Mouse (Mus musculus) left cerebral cortex, postnatal 4 days (tissue): ENCODE results near the gene Rpl38. TPM values are rescaled to one million over a fixed set of nuclear protein-coding genes. Genes with fewer than 3 reads are reported as not detected.
A peak's percentile ranks its signal among the peaks of the same experiment; 100 is the strongest.

Source experiments
- DNase-seq: peaks from one replicate; pipeline ENCODE4 v3.0.0-alpha.2; 2022
- intact Hi-C: fragments of 180-260 bp; cut with DNase I; formaldehyde crosslinking; loops from one replicate; pipeline ENCODE4 v1.15.1; 2025
- total RNA-seq, 2 experiments: library from RNA; stranded (reverse); gene quantifications; 2 replicates each; pipeline ENCODE4 v1.2.3; 2021

The Rpl38 gene
- total RNA-seq = 1,000 to 10,000 TPM; 1,144 to 1,233 TPM

DNA sequence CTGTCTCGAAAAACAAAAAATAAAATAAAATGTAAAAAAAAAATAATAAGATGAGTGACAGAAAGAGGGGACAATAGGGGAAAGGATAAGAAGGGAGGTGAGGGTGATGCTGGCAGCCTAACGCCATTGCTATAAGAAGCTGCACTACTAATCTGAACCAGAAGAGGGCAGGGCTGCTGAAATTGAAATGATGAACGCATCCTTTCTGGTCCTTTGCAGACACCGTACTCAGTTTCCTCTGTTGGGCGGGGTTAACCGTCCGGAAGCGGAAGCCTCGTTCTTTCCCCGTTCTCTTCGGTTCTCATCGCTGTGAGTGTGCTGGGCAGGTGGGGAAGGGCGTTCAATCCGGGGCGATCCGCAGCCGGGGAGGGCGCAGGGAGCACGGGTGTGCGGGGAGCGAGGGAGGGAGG, at the start of gene Rpl38:
Gene Rpl38 (plus strand): TSS at position 224 of the 410 bp plus-strand sequence.
- intact Hi-C loops = no loop called here
- DNase-seq = peak; percentile 93

DNA sequence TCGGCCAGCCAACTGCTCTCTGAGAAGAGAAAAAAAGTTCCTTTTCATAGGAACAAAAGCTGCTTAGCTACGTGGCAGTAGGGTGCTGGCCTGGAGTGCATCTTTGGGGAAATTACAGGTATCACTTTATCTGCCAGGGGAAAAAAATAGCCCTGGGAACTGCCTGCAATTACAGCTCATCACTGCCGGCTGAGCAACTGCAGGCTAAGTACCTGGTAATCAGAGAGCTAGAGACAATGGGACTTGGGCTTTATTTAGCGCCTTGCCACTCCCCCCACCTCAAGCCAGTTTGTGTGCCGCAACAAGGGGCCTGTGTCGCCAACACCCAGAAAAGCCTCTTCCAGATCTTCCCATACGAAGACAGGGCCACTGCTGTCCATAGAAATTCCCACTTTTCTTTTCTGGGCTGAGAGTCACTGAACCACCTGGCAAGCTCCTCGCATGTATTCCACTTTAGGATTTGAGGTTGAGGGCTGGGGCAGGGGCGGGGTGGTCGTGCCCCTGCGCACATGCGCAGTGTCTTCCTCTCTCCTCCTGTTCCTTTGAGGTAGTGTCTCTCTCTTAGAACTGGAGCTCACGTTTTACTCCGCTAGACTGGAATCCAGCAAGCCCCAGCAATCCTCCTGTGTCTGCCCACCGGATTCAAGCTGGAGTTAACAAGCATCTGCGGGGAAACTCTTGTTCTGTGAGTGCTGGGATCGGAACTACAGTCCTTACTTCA, 49.5 kb upstream of the Rpl38 start:
- DNase-seq = no peak
- intact Hi-C loops = no loop called here

- intact Hi-C loops = no loop called here
- DNase-seq = peak; percentile 28
These were observed 42.1 kb upstream of the Rpl38 start for GRCm38 (mm10) chr11:114626071-114626690.

- DNase-seq = no peak
- intact Hi-C loops = no loop called here
These were observed 41.3 kb upstream of the Rpl38 start for GRCm38 (mm10) chr11:114627036-114627435.

GRCm38 (mm10) chr11:114628032-114628431, 40.3 kb upstream of the Rpl38 start:
- intact Hi-C loops = no loop called here
- DNase-seq = no peak

- DNase-seq = no peak
- intact Hi-C loops = loop anchor here (10.0 kb wide), 2 partner anchors 145 to 815 kb away; no protein-coding TSS in a partner anchor
These were observed 38.3 kb upstream of the Rpl38 start for GRCm38 (mm10) chr11:114630044-114630443.

DNA sequence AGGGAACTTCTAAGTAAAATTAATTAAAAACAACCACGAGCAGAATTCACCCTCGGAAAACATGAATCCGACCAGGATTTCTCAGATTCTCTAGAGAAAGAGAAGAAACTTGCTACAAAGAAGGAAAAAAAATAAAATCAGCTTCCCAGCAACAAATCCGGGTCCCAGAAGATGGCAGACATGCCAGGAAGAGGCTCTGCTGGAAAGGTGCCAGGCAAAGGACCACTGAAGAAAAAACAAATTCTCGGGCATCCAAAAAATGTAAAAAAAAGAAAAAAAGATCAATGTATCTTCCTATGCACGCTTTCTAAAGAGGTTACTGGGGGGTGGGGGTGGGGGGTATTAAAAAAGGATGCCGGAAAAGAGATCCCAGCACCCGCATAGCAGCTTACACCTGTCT, 36.1 kb upstream of the Rpl38 start:
- peak; percentile 34 for DNase-seq
- intact Hi-C loops = loop anchor here (10.0 kb wide), 2 partner anchors 147 to 817 kb away; no protein-coding TSS in a partner anchor

DNA sequence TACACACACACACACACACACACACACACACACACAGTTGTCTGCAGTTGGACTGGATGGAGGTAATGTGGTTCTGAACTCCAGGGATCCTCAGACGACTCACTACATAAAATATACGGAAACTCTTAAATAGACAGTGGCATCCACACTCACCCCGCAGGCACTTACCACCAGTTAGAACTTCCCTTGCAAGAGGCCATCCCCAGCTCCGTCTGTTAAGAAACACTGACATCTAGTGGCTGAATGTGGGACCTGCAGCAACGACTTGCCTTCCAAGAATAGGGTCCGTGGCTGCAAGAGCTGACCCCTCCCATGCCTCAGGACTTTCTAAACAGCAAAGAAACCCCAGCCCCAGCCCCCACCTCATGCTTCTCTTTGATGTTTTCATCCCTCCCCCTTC, 32.0 kb upstream of the Rpl38 start:
- intact Hi-C loops = loop anchor here (5.0 to 10.0 kb wide), 4 partner anchors 151 to 821 kb away; partner anchors contain the start of gene Sdk2
- DNase-seq = peak; percentile 90

DNA sequence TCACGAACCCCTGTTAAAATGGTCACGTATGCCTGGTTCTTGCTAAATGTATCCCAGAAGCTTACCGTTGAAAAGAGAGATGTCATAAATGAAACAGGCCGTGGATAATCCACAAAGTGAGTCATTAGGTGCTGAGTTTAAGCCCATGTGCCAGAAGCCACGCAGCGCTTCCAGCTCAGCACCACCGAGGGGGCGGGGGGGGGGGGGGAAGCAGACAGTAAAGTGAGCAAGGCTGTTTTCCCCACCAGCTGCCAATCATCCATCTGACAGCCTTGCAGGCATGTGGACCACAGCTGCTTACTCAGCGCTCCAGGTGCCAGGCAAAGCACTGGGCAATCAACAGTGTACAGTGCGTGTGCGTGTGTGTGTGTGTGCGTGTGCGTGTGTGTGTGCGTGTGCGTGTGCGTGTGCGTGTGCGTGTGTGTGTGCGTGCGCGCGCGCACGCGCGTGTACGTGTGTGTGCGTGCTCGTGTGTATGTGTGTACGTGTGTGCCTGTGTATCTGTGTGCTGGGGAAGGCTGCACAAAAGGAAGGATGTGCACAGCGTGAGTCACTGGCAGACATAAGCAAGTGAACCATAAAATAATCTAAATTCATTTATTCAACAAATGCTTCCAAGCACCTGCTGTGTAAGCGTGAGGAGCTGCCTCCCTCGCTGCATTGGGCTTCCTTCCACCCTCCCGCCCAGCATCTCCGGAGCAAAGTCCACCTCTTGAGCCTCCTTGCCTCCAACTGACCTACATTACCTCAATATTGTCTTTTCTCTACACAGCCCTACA, 31.4 kb upstream of the Rpl38 start:
- no peak for DNase-seq
- intact Hi-C loops = loop anchor here (5.0 to 10.0 kb wide), 4 partner anchors 152 to 822 kb away; partner anchors contain the start of gene Sdk2

GRCm38 (mm10) chr11:114638647-114639290, 29.6 kb upstream of the Rpl38 start:
- no peak for DNase-seq

DNA sequence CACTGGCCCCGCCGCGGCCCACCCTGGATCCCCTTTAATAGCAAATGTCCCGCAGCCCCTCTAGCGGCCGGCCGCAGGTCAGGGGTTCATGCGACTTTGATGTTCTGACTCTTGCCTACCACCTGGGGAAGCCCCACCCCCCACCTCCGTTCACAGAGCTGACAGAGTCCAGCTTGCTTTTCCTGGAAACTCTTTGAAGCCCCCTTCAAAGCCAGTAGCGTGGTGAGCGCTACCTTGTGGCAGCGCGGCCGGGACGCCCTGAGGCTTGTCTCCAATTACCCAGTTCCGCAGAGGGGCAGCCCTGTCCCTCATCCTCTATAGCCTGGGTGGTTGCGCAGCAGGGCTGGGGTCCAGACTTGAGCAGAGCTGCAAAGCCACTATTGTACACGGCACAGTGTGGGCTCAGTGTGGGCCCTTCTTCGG, 28.6 kb upstream of the Rpl38 start:
- intact Hi-C loops = loop anchor here (5.0 to 10.0 kb wide), 4 partner anchors 155 to 825 kb away; partner anchors contain the start of gene Sdk2
- DNase-seq = peak; percentile 29

More at GRCm38 (mm10) chr11:114638647-114639290, 29.6 kb upstream of the Rpl38 start:
- intact Hi-C loops = loop anchor here (5.0 to 10.0 kb wide), 4 partner anchors 154 to 824 kb away; partner anchors contain the start of gene Sdk2

DNA sequence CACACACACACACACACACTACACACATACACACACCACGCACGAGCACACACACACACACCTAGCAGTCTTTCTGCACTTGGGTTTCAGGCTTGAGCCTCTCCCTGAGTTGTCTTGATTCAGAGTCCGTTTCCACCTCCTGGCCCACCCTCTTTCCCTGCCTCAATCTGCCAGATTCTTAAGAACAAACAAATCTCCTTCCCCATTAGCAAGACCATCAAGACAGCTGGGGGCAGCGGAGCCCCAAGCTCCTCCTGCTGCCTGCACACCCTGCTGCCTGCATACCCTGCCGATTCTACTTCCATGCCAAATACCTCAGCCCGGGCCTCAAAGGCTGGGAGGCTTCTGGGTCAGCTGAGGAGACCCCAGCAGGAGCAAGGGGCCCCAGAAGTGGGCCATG, 27.7 kb upstream of the Rpl38 start:
- intact Hi-C loops = no loop called here
- no peak for DNase-seq

DNA sequence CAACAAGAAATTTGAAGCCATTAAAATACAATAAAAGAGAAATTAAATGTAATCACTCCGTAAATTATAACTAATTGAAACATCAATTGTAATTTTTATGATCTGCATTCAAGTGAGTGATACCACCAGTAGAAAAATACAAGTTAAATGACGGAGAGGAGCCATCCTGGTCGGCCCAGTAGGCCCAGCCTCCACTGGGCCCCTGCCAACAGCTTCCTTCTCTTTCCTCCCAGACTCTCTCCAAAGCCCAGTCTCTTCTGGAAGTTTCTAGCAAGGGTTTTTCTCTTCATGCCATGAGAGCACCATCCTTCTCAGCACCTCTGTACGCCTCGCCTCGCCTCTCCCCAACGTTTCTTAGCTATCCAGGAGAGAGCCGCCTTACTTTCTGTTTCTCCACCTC, 27.2 kb upstream of the Rpl38 start:
- DNase-seq = no peak
- intact Hi-C loops = no loop called here

GRCm38 (mm10) chr11:114642184-114642583, 26.1 kb upstream of the Rpl38 start:
- intact Hi-C loops = no loop called here
- no peak for DNase-seq

DNA sequence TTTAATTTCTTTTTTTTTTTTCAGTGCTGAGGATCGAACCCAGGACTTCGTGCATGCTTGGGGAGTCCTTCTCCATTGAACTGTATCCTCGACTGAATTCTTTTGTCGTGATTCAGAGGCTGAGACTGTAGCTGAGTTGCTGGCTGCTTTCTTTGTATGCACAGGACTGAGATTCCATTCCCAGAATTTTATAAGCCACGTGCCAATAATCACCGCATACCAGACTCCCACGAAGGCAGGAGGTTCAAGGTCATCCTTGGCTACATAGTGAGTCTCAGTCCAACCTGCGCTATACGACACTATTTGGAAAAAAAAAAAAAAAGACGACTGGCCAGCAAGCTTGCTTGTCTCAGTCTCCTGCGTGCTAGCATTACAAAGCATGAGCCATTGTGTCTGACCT, 25.4 kb upstream of the Rpl38 start:
- intact Hi-C loops = no loop called here
- no peak for DNase-seq

GRCm38 (mm10) chr11:114644122-114644521, 24.2 kb upstream of the Rpl38 start:
- intact Hi-C loops = no loop called here
- DNase-seq = no peak

DNA sequence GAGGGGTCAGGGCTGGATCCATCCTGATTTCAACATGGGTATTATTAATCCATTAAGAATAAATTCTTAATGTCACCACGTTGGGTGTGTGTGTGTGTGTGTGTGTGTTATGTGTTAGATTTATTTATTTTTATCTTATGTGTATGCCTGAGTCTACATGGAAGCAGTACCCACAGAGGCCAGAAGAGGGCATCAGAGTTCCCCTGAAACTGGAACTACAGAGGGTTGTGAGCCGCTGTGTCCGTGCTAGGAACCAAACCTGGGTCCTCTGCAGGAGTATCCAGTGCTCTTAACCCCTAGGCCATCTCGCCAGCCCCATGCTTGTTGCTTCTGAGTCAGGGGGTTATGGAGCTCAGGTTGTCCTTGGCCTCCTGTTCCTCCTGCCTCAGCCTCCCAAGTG, 18.8 kb upstream of the Rpl38 start:
- no peak for DNase-seq
- intact Hi-C loops = no loop called here

DNA sequence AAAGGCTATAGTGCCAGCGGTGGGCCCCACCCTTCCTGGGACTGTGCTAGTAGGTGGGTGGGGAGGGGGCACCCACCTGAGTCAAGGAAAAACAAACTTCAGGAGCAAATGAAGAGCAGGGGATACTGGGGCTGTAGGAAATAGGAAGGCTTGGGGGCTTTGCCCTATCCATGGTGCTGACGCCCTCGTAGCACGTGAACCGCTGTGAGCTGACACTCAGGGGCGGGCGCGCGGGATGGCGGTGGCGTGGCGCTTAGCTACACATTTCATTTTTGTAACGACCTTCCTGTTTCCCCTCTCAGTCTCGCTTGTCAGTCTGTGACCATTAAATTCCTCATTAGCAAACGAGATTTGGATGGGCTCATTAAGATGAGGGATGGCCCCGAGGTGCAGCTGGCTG, 15.8 kb upstream of the Rpl38 start:
- intact Hi-C loops = no loop called here
- DNase-seq = no peak

- no peak for DNase-seq
- intact Hi-C loops = no loop called here
These were observed 14.7 kb upstream of the Rpl38 start for GRCm38 (mm10) chr11:114653664-114654063.

DNA sequence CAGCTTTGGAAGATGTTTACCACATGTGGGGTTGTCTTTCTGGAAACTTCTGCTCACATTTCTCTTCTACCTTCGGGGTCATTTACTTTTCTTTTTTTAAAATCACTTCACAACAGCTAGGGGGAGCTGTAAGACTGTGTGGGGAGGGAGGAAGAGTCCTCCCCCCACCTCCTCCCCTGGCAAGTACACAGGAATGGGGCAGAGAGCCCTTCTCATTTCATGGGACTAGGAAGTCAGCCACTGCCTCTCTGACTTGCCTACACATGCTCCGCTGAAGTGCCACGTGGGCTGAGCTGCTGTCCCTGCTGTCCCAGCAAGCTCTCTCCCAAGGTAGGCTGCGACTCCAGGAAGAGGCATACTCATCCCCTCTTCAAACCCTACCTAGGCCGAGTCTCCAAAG, 13.8 kb upstream of the Rpl38 start:
- DNase-seq = no peak
- intact Hi-C loops = no loop called here
